Mouse (Mus musculus): Measurements from ENCODE around the gene Rnf215. TPM values are rescaled to one million over a fixed set of nuclear protein-coding genes. Genes with fewer than 3 reads are reported as not detected.

Rnf215 gene
- polyA plus RNA-seq, 1 experiment = 39.5 TPM

DNA sequence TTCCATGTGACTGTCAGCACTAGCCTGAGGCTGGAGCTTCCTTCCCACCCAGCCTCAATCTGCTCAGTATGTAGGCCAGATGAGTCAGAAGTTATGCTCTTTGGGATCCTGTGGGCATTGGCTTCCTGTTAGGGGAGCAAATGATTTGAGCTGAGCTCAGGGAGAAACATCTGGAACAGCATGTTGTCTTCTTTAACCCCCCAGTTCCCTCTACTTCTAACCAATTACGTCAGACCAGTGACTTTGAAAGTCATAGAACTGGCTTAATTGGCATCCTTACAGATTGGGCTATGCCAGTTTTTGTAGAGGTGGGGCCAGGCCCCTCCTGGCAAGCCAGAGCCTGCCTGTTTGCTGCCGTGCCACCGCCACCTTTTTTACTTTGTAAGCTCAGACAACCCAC is 55.7 kb downstream of the Rnf215 start:
- no peak overlapping the region for H3K4me3 ChIP-seq (replicated peaks; ENCODE audit: insufficient read depth, low read depth, low read length)
- no peak overlapping the region for H3K27ac ChIP-seq (ENCODE audit: insufficient read depth, low read length)
- DNase-seq = no peak
- 58% methylated on average over 3 of the region's 3 CpGs for WGBS
- H3K27me3 ChIP-seq (ENCODE audit: control insufficient read depth, insufficient read depth, low read length) = no peaks in the 10 kb centered on the region
- TF ChIP-seq POLR2A (IDR thresholded peaks at IDR 0.05; ENCODE audit: borderline replicate concordance, insufficient read depth, low read length) = no peak
- no peak for TF ChIP-seq CTCF (IDR thresholded peaks at IDR 0.05; ENCODE audit: borderline replicate concordance, insufficient read depth, low read depth, low read length)
- peaks cover 9% of the 10 kb centered on the region; the same call in 1 of the 2 replicates for H3K4me1 ChIP-seq (ENCODE audit: control insufficient read depth, insufficient read depth, low read length)

Other genes starting within 250 kb of the Rnf215 start
- 0.29 and 0.36 TPM in 2 replicates for gene 4921536K21Rik, start 240.1 kb upstream of the Rnf215 start, polyA plus RNA-seq (2012; rRNA removed)
- 5.4 and 5.7 TPM in 2 replicates for gene Dusp18, start 240.0 kb upstream of the Rnf215 start, polyA plus RNA-seq (2012; rRNA removed)
- gene Slc35e4, start 220.5 kb upstream of the Rnf215 start, polyA plus RNA-seq (2012; rRNA removed) = 27.3 and 28.5 TPM in 2 replicates
- 28.0 and 31.7 TPM in 2 replicates for gene Tcn2, start 203.0 kb upstream of the Rnf215 start, polyA plus RNA-seq (2012; rRNA removed)
- 36.6 and 36.9 TPM in 2 replicates for gene Pes1, start 171.2 kb upstream of the Rnf215 start, polyA plus RNA-seq (2012; rRNA removed)
- 0.14 and 0.20 TPM in 2 replicates for gene 4930556J24Rik, start 158.4 kb upstream of the Rnf215 start, polyA plus RNA-seq (2012; rRNA removed)
- 44.4 and 52.0 TPM in 2 replicates for gene Gal3st1, start 151.6 kb upstream of the Rnf215 start, polyA plus RNA-seq (2012; rRNA removed)
- 0.05 and 0.14 TPM in 2 replicates for gene Sec14l4, start 103.7 kb upstream of the Rnf215 start, polyA plus RNA-seq (2012; rRNA removed)
- not detected in 2 replicates for gene Sec14l3, start 70.4 kb upstream of the Rnf215 start, polyA plus RNA-seq (2012; rRNA removed)
- gene Mtfp1, start 39.8 kb upstream of the Rnf215 start, polyA plus RNA-seq (2012; rRNA removed) = 60.5 and 65.2 TPM in 2 replicates
- 28.2 and 32.2 TPM in 2 replicates for gene Sec14l2, start 11.8 kb upstream of the Rnf215 start, polyA plus RNA-seq (2012; rRNA removed)
- gene Ccdc157, start 25.1 kb downstream of the Rnf215 start, polyA plus RNA-seq (2012; rRNA removed) = 15.6 and 15.8 TPM in 2 replicates
- 50.0 and 54.3 TPM in 2 replicates for gene Sf3a1, start 25.1 kb downstream of the Rnf215 start, polyA plus RNA-seq (2012; rRNA removed)
- 33.3 and 34.1 TPM in 2 replicates for gene Tbc1d10a, start 51.6 kb downstream of the Rnf215 start, polyA plus RNA-seq (2012; rRNA removed)
- 5.1 and 5.6 TPM in 2 replicates for gene Castor1, start 83.0 kb downstream of the Rnf215 start, polyA plus RNA-seq (2012; rRNA removed)
- gene Osm, start 101.2 kb downstream of the Rnf215 start, polyA plus RNA-seq (2012; rRNA removed) = 0.03 TPM in 1 of 2 replicates, not detected in the other
- gene Lif, start 122.4 kb downstream of the Rnf215 start, polyA plus RNA-seq (2012; rRNA removed) = 0.15 and 0.41 TPM in 2 replicates